Mouse (Mus musculus) ovary, postnatal 14 days (tissue): Measurements from ENCODE around the gene H2-DMb2.
A peak's percentile ranks its signal among the peaks of the same experiment; 100 is the strongest.

Experiments
- DNase-seq: peaks from one replicate; pipeline ENCODE4 v3.0.0; 2022; ENCODE audit warnings: low spot score

Gene H2-DMb2

GRCm38 (mm10) chr17:34118873-34119248 is 24.2 kb upstream of the H2-DMb2 start:
- no peak for DNase-seq

DNA sequence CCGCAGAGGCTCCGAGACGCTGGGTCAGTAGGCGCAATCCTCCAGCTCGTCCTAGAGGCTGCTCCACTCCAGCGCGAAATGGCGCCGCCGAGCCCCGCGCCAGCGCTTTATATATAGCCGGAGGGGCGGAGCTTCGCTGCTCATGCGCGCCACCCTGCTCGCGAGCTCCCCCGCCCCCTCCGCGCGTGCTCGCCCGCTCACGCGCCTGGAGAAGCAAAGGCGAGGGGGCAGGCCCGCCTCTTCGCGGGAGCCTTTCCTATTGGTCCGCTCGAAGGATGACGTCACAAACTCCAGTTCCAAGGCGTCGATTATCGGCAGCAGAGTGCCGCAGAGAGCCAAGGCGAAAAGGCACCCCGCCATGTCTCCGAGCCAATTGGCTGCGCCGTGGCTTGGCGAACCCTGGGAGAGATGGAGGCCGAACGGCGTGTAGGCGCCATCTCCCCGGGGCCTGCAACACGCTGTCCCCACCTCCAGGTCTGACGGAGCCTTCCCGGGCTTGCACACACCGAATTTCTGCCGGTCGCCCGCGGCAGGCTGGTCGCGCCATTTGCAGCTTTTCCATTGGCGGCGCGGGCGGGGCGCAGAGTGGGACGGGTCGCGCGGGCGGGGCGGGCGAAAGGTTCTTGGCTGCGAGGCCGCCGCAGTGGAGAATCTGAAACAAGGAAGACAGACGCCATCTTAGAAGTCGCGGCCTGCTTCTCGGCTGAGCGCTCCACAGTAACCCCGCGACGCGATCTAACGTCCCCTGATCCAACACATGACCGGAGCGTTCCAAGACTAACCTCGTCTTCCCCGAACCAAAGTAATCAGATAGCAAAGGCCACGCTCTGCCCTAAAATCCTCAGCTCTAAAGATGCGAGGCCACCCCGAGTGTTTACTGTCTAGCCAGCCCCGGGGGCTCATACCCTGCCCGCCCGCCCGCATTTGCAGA is 23.6 kb upstream of the H2-DMb2 start, which contains the start of gene H2-DMa:
Gene H2-DMa, plus strand, starts transcription at position 293 of the 931 bp plus-strand sequence.
- peak; percentile 99 for DNase-seq

DNA sequence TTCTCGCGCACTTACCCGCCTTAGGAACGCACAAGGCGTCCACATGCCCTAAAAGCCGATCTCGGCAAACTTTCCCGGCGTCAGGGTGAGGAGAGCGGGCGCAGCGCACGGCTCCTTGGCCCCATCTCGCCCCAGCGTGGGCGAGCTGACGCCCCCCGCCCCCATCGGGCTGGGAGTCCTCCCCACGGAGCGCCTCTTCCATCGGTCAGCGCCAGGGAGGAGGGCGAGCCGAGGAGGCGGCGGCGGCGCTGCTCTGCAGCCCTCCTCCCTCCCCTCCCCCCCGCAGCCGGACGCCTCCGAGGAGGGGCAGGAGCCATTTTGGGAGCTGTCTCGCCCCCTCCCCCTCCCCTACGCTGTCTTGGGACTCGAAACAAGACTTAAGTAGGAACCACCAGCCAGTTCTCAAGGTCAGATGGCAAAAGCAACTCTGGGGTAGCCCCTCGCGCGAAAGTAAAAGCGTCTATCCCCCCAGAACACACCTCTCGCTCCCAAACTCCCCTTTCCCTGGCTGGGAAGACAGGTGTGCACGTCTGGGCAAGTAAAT is 22.9 kb upstream of the H2-DMb2 start:
- DNase-seq, result peak; percentile 75

DNA sequence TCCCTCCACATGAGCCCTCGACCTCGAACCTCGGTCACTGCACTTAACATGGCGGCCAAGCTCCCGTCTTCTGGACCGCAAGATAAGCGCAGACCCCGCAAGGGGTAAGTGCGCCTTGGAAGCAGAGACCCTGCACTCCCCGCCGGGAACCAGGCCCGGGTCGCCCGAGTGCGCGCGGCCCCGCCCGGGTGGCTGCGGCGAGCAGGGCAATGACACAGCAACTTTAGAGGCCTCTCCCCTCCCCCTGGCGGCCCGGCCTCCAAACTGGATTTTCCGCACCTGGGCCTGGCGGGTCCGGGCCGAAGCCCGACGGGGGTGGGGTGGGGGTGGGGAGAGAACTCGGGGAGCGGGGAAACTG is 22.3 kb upstream of the H2-DMb2 start:
- DNase-seq, result peak; percentile 76

- peak; percentile 78 for DNase-seq
These were observed 21.8 kb upstream of the H2-DMb2 start for GRCm38 (mm10) chr17:34121172-34121878.

DNA sequence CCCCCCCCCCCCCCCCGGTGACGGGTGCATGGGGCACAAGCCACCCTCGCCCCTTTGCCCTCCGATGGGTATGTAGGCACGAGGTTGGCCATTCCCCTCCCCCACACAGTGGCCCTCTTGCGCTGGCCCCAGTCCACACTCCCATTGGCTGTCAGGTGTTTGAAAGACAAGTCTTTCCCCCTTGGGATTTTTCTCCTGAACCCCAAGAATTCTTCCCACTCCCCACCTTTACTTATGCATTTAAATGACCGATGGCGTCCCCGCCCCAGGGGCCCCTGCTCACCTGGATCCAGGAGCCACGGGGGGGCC is 21.3 kb upstream of the H2-DMb2 start:
- DNase-seq, result peak; percentile 59

DNA sequence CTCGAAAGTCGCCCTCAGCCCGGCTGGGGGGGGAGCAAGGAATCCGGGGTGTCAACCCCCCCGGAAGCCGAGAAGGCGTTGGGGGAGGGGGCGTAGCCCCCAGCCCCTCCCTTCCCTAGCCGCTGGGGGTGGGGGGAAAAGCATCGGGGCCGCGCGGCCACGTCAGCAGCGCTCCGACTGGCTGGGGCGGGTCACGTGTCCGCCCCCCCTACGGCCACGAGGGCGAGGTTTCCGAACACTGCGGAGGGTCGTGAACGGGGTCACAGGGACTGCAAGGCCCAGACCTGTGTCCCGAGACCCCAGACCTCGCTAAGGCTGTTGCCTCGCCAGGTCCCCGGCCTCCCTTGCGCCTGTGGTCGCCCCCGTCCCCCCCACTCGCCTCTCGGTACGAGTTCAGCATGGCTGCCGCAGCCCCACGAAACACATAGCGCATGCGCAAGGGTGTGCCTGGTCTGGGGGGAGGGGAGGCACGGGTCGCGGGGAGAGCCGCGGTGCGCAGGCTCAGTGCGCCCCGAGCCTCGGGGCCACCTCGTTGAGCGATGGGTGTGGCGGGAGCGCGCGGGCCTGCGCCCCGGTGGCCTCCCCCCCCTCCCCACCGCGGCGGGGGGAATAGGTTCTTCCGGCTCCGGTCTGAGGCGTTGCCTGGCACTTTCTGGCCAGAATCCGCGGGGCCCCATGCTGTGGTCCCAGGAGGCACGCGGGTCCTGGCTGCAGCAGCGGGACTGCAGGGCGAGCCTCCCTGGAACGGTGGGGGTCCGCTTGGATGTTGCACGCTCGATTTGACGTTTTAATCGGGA is 20.7 kb upstream of the H2-DMb2 start, which contains the start of gene Brd2:
Gene Brd2, minus strand, starts transcription at position 447 of the 797 bp plus-strand sequence.
- peak; percentile 95 for DNase-seq

DNA sequence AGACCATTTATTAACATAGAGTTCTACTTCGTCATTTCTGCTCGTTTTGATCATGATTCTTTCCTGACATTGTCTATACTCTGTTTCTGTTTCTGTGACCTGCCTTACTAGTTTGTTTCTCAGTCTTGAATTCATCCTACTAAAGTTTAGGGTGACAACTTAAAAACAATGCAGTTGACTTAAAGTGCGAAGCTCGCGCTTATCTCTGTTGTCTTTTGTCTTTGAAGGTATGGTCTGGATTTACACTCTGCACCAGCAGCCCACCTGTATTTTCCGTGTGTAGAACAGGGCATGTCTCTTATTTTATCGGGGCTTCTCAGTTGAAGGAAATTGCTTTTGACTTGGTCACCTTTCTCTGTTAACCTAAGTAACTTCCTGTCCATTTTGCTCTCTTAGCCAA is 20.0 kb upstream of the H2-DMb2 start:
- DNase-seq, result no peak

DNA sequence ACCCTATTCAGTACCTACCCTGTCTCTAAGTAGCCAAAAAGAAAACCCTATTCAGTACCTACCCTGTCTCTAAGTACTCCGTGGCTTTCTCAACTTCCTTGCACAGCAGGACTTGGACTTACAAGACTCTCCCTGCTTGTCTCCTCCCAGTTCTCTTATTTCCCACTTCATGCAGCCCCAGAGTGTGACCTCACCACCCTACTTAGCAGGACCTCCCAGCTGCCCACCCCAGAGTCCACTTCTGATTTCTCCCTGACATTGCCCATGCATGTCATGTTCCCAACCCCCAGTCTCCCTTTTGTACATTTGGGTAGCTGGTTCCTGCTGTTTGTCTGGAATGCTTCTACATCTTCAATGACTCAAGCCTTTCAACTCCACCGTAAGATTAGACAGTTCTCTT is 19.6 kb upstream of the H2-DMb2 start:
- DNase-seq, result no peak

- DNase-seq, result no peak
These were observed 18.5 kb upstream of the H2-DMb2 start for GRCm38 (mm10) chr17:34124649-34125048.

DNA sequence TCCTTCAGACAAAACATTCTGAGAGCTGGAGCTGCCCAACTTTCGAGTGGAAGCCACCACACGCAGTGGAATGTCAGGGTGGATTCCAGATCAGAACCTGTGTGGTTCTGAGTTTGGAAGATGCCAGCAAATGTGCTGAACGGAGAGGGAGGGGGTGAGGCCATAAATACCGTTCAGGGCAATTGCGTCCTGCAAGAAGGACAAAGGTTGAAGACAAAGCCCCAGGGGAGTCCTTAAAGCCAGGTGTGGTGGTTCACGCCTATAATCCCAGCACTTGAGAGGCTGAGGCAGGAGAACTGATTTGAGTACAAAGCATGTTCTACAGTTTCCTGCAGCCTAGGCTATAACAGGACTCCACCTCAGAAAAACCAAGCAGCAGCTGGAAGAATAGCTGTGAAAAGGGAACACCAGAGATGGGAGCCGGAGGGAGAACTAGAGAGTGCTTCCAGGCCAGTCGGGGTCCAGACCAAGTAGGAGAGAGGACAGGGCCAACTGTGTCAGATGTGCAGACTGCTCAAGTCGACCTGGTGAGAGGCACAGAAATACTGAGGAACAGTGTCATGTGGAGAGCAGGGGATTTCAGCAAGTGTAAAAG is 16.2 kb upstream of the H2-DMb2 start:
- DNase-seq, result no peak

- no peak for DNase-seq
These were observed 15.6 kb upstream of the H2-DMb2 start for GRCm38 (mm10) chr17:34127475-34127874.

DNA sequence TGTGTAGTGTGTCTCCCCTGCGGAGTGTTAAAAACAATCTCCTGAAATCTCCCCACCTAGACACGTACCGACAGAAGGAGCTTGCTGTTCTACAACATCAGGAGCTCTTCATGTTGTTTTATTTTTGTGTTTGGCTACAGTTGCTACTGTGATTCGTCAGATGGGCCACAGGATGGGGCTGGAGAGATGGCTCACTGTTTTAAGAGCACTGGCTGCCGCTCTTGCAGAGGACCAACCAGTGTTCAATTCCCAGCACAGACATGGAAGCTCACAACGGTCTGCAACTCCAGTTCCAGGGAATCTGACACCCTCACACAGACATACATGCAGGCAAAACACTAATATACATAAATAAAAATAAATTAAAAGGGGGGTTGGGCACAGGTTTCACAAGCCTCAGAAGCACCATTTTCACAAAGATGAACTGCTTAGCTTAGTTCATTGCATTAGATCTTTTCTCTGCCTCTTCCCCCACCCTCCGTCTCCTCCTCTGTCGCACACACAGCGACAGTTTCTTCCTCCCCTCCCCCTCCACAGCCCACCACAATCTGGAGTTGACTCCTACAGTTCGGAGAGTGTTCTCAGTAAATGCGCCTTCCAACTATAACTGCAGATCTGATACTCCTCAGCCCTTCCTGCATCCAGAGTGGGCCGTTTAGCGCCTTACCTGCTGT is 14.7 kb upstream of the H2-DMb2 start:
- DNase-seq, result no peak

DNA sequence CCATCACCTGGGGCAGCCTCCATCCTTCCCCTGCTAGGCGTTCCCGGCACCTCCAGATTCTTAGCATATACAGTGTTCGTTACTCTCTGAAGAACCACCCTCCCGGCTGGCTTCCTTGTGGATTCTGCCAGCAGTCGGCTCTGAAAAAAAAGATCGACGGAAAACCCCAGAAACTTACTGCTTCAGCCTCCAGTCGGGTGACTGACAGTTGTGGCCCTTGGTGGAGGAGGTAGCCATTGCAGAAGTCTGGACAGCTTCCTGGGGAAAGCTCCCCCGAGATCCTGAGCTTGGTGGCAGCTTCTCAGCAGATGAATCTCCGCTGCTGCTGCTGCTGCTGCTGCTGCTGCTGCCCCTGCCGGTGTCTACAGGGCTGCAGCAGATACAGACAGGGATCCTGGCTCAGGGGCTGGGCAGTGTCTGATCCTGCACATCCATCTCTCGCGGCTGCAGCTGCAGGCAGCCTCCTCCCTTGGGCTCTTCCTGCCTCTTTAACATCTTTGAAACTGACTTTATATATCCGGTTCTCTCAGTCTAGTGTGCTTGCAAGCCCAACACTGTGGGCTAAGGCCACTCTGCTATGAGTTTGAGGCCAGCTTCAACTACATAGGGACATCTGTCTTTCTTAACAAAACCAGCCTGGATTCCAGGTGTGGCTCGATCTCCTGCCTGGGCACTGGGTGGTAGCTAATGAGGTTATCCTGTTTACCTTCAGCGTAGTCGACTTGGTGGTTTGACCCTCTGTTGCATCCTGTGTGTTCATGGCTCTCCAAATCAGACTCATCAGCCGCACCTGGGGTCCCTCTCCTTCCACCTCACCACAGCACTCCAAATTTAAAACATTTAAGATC is 13.9 kb upstream of the H2-DMb2 start:
- no peak for DNase-seq

DNA sequence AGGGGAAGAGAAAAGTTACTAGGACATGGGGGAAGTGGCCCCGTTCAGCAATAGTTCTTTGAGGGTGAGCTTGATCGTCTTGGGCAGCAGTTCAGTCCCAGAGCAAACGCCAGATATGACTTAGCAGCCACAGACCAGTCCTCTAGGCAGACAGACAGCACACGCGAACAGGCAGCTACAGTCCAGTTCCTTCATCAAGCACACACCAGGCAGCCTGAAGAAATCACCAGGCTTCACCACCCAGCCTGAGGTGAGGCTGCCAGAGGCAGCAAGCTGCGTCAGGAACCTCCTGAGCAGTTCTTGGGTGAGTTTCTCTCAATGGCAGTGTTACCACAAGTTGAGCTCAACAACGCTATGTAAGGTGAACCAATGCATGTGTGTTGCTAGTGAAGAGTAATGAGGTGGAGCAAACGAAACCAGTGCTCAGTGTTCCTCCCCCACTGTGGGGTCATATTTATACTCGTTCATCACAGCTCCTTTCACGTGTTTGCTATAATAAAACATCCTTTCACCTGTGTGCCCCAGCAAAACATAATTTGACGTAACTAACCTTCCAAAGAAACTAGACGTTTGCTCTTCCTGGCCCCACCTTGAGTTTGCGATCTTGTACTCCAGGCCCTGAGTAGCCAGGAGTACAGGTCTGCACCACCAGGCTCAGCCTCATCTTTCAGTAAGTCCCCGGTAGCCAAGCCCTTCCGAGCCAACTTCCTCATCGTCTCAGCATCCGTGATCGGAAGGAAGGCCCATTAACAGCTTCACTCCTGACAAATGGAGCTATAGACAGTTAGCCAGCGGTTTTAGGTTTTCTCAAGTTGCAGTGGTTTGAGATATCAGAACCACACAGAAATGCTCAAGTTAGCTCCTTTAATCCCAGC is 12.8 kb upstream of the H2-DMb2 start:
- no peak for DNase-seq

DNA sequence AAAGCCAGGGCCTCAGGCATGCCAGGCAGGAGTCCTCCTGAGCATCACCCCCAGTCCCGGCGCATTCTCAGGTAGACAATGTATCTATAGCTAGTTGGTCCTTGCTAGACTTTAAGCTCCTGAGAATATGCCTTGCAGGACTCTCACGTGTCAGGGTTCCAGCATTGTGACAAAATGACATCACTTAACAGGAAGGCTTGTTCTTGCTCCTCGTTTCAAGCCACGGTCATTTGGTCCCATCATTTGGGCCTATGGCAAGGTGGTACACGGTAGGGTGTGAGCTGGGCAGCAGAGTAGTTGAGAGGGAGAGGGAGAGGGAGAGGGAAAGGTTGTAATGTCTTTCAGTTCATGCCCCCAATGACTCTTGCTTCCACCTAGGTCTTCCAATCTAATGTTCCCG is 11.2 kb upstream of the H2-DMb2 start:
- no peak for DNase-seq

GRCm38 (mm10) chr17:34133289-34133688 is 9.8 kb upstream of the H2-DMb2 start:
- DNase-seq, result no peak

- DNase-seq, result no peak
These were observed 8.7 kb upstream of the H2-DMb2 start for GRCm38 (mm10) chr17:34134451-34134850.
